Mouse (Mus musculus): Measurements from ENCODE around the gene Ghsr.

- TF ChIP-seq CTCF (IDR thresholded peaks at IDR 0.05; ENCODE audit: borderline replicate concordance, insufficient read depth, low read depth, low read length) (no peak), POLR2A (IDR thresholded peaks at IDR 0.05; ENCODE audit: borderline replicate concordance, insufficient read depth, low read length) (no peak)
Observed at GRCm38 (mm10) chr3:27416786-27417185, 45.6 kb downstream of the Ghsr start.

All from cerebellum, adult 2 months (tissue).